Mouse (Mus musculus): ENCODE data around the gene Calu. TPM values are rescaled to one million over a fixed set of nuclear protein-coding genes. Genes with fewer than 3 reads are reported as not detected.

Gene Calu
- total and polyA plus RNA-seq, 3 experiments, result 79.4 to 419 (median 98.0) TPM

DNA sequence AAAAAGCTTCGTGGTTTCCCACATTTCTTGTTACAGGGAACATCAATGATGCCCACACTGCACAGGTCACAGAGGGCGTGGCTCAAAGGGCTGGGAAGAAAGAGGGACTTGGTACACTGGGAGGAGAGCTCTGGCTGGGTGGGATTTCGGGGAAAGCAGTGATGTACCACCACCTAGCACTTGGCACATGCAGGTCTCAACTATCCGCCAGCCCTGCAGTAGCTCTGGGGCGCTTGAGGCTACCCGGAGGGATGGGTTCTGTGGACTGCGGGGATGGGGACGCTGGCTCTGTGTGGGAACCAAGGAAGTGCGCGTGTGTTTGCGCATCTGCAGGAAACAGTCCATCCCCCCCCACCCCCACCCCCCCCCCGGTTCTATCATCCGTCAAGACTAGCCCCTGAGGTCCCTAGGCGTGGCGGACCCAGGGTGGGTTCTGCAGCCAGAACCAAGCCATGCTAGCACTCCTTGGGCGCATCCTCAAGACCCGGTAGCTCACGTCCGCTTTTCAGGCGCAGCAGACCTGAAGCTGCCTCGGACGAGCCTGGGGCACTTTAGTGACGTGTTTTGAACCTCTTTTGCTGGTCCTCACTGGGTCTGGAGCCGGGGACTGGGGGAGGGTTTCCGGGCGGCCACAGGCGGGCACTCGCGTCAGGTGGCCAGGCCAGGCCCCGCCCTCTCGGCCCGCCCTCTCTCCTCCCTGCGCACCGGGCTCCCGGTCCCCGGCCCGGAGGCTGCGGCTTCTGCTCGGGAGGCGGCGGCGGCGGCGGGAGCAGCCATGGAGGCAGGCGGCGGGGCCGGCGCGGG, 48.2 kb downstream of the Calu start, which contains the start of gene Ccdc136:
Ccdc136 (plus strand) TSS at position 400 of the 804 bp plus-strand sequence.
- H3K79me2 ChIP-seq (ENCODE audit: control insufficient read depth, insufficient read depth, low read length, poor library complexity), result no peaks in the 10 kb centered on the region
- H3K27ac ChIP-seq (ENCODE audit: control insufficient read depth, low read depth, low read length), result no peak within 1 kb of the TSS
- TF ChIP-seq POLR2AphosphoS2 (IDR thresholded peaks at IDR 0.05; ENCODE audit: low read length) (no peak), ZMIZ1 (IDR thresholded peaks at IDR 0.05; ENCODE audit: low read depth, low read length) (no peak), CTCF (IDR thresholded peaks at IDR 0.05 in 2 of 3, conservative IDR thresholded peaks at IDR 0.05 in 1 of 3; ENCODE audit: control insufficient read depth in 1 of 3, insufficient read depth in 1 of 3, low read depth in 2 of 3, low read length in 3 of 3, poor library complexity in 1 of 3, severe bottlenecking in 1 of 3) (no peak), BHLHE40 (IDR thresholded peaks at IDR 0.05; ENCODE audit: borderline replicate concordance, low read depth, low read length) (no peak), USF1 (IDR thresholded peaks at IDR 0.05; ENCODE audit: low read depth, low read length) (peak; percentile 63)
- H3K9me3 ChIP-seq (replicated peaks; ENCODE audit: insufficient read depth, low read length), result no peaks in the 10 kb centered on the region
- H3K4me1 ChIP-seq (ENCODE audit: control insufficient read depth in 1 of 2, insufficient read depth in 2 of 2, low read length in 2 of 2), result no peaks in the 10 kb centered on the region
- no peaks in the 10 kb centered on the region for H3K36me3 ChIP-seq (ENCODE audit: control insufficient read depth in 1 of 2, insufficient read depth in 2 of 2, low read length in 2 of 2)
- peak within 1 kb of the TSS; percentile 28; the same call in 1 of the 2 replicates for H3K9ac ChIP-seq (ENCODE audit: control insufficient read depth, low read depth, low read length, poor library complexity, severe bottlenecking)
- H3K4me3 ChIP-seq (ENCODE audit: control insufficient read depth in 1 of 2, insufficient read depth in 1 of 2, low read depth in 2 of 2, low read length in 2 of 2), result peak within 1 kb of the TSS; percentile 50 to 52; a peak in 3 of 4 replicates
- no peak for DNase-seq (ENCODE audit: low read depth, low spot score)
- peaks cover 22% of the 10 kb centered on the region in 2 experiments for H3K27me3 ChIP-seq (ENCODE audit: control insufficient read depth in 1 of 2, insufficient read depth in 2 of 2, low read length in 2 of 2)

DNA sequence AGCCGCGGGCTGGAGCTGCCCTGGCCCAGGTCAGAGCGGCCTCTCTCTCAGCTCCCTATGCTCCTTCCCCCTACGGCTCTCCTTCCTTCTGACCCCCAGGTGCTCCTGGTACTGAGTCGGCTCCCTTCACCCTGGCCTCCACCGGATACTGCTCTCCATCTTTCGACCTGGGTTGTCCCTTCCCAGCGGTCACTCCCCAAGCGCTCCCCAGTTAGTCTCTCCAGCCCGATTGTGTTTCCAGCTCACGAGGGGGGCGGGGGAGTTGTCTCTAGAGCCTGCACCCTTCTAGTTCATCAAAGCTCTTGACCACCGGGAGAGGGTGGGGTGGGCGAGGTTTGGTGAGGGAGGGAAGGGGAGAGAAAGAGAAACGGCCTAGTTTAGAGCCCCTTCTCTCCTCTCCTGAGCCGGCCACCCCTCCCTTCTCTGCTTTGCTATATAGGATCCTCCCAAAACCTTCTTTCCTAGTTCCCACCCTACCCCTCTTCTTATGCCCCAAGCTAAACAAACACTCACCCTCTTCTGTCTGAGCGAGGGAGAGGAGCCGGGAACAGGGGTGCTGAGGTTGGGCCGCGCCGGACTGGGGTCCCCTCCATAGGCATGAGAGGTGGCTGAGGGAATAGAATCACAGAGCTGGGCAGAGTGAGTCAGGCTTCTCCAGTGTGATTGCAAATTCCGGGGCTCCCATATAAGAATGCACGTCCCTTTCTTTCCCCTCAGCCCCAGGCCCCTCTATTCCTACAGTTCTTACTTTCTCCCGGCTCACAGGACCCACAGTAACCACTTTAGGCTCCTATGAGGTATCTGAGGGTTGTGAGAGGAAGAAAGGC, 49.1 kb downstream of the Calu start:
- no peak overlapping the region for H3K27ac ChIP-seq (ENCODE audit: control insufficient read depth, low read depth, low read length)
- H3K4me3 ChIP-seq (ENCODE audit: control insufficient read depth in 1 of 2, insufficient read depth in 1 of 2, low read depth in 2 of 2, low read length in 2 of 2), result peak overlapping the region in 1 of 2 experiments; percentile 4; a peak in 1 of 4 replicates
- no peaks in the 10 kb centered on the region for H3K36me3 ChIP-seq (ENCODE audit: control insufficient read depth in 1 of 2, insufficient read depth in 2 of 2, low read length in 2 of 2)
- TF ChIP-seq ETS1 (IDR thresholded peaks at IDR 0.05; ENCODE audit: low read depth, low read length) (no peak), MAX (IDR thresholded peaks at IDR 0.05; ENCODE audit: low read length) (no peak), MEF2A (IDR thresholded peaks at IDR 0.05; ENCODE audit: extremely low read depth, insufficient replicate concordance, low read depth, low read length, poor library complexity, severe bottlenecking) (no peak), POLR2AphosphoS5 (IDR thresholded peaks at IDR 0.05; ENCODE audit: borderline replicate concordance, low read depth, low read length) (no peak), MXI1 (IDR thresholded peaks at IDR 0.05; ENCODE audit: low read depth, low read length) (no peak), UBTF (IDR thresholded peaks at IDR 0.05; ENCODE audit: borderline replicate concordance, insufficient read depth, low read depth, low read length) (no peak), CHD1 (IDR thresholded peaks at IDR 0.05; ENCODE audit: low read depth, low read length) (no peak)
- H3K9me3 ChIP-seq (replicated peaks; ENCODE audit: insufficient read depth, low read length), result no peaks in the 10 kb centered on the region
- no peaks in the 10 kb centered on the region for H3K4me1 ChIP-seq (ENCODE audit: control insufficient read depth in 1 of 2, insufficient read depth in 2 of 2, low read length in 2 of 2)
- H3K9ac ChIP-seq (ENCODE audit: control insufficient read depth, low read depth, low read length, poor library complexity, severe bottlenecking), result peak overlapping the region; percentile 28; the same call in 1 of the 2 replicates
- DNase-seq (ENCODE audit: low read depth, low spot score), result no peak
- H3K27me3 ChIP-seq (ENCODE audit: control insufficient read depth in 1 of 2, insufficient read depth in 2 of 2, low read length in 2 of 2), result peaks cover 22 to 23% of the 10 kb centered on the region in 2 experiments
- no peaks in the 10 kb centered on the region for H3K79me2 ChIP-seq (ENCODE audit: control insufficient read depth, insufficient read depth, low read length, poor library complexity)

Measured in MEL (cell line).